Mouse (Mus musculus) hindbrain, embryonic 16.5 days (tissue): ENCODE measurements around the gene Slc25a23. TPM values are rescaled to one million over a fixed set of nuclear protein-coding genes. Genes with fewer than 3 reads are reported as not detected.

ENCODE experiments used
- ATAC-seq: fragments of 200-750 bp; cut with Nextera tagmentation; 2 replicates; pipeline ENCODE4 v1.8.0; 2017; ENCODE audit warnings: moderate TSS enrichment, moderate library complexity
- H3K27ac ChIP-seq: fragments of 300-500 bp; sonication (generic); 2 replicates; pipeline ENCODE4 v1.5.1; 2014; ENCODE audit warnings: low read depth, mild to moderate bottlenecking, control low read depth, low read length, moderate library complexity
- H3K27me3 ChIP-seq: fragments of 300-500 bp; sonication (generic); replicated peaks from 2 replicates; pipeline ENCODE4 v1.6.1; 2014; ENCODE audit warnings: low read length; ENCODE audit not compliant: control insufficient read depth, insufficient read depth
- H3K36me3 ChIP-seq: fragments of 300-500 bp; sonication (generic); 2 replicates; pipeline ENCODE4 v1.6.1; 2014; ENCODE audit warnings: mild to moderate bottlenecking, low read length, moderate library complexity, mixed read lengths; ENCODE audit not compliant: control insufficient read depth, insufficient read depth
- H3K4me1 ChIP-seq: fragments of 300-500 bp; sonication (generic); 2 replicates; pipeline ENCODE4 v1.6.1; 2014; ENCODE audit warnings: low read depth, low read length; ENCODE audit not compliant: control insufficient read depth, insufficient read depth
- H3K4me2 ChIP-seq: fragments of 300-500 bp; sonication (generic); 2 replicates; pipeline ENCODE4 v1.6.1; 2014; ENCODE audit warnings: mild to moderate bottlenecking, low read length, control low read depth, moderate library complexity
- H3K4me3 ChIP-seq: fragments of 300-500 bp; sonication (generic); 2 replicates; pipeline ENCODE4 v1.5.1; 2014; ENCODE audit warnings: mild to moderate bottlenecking, low read length, control low read depth, moderate library complexity
- H3K9ac ChIP-seq: fragments of 300-500 bp; sonication (generic); 2 replicates; pipeline ENCODE4 v1.6.1; 2014; ENCODE audit warnings: low read depth, mild to moderate bottlenecking, control low read depth, low read length, moderate library complexity
- H3K9me3 ChIP-seq: fragments of 300-500 bp; sonication (generic); 2 replicates; pipeline ENCODE4 v1.6.1; 2014; ENCODE audit warnings: mild to moderate bottlenecking, low read length, moderate library complexity; ENCODE audit not compliant: control insufficient read depth
- WGBS: fragments of 180-500 bp; shearing (Covaris S2); extraction: QIAGEN DNeasy Blood & Tissue Kit; methylation state at CpG from one replicate; pipeline ENCODE4 v1.1.7; 2014; 5-methylcytosine and 5-hydroxymethylcytosine counted together
- polyA plus RNA-seq: library from polyadenylated mRNA; unstranded; fragments of >200 nt; fragmentation: Nextera tagmentation; extraction: Ambion mirVana; gene quantifications from 2 replicates; pipeline ENCODE4 v1.2.1, GENCODE M21; 2015

Gene Slc25a23
- polyA plus RNA-seq, 1 experiment from 2014 or later = 44.7 TPM

GRCm38 (mm10) chr17:56996506-56996905 is 63.2 kb downstream of the Slc25a23 start:
- Histone ChIP-seq H3K4me3 (no peak overlapping the region), H3K9me3 (no peaks in the 10 kb centered on the region), H3K27me3 (no peaks in the 10 kb centered on the region), H3K4me1 (peaks cover 13% of the 10 kb centered on the region), H3K36me3 (peaks cover 45% of the 10 kb centered on the region), H3K4me2 (peak overlapping the region; percentile 81), H3K27ac (0 out of 2 replicates have a peak overlapping the region, but pooled peaks have one; percentile 90), H3K9ac (no peak overlapping the region)
- 76% methylated on average over 2 of the region's 2 CpGs for WGBS
- no peak for ATAC-seq

GRCm38 (mm10) chr17:56995046-56995445 is 64.6 kb downstream of the Slc25a23 start:
- Histone ChIP-seq H3K27me3 (no peaks in the 10 kb centered on the region), H3K36me3 (peaks cover 41% of the 10 kb centered on the region), H3K4me2 (no peak overlapping the region), H3K9me3 (no peaks in the 10 kb centered on the region), H3K9ac (no peak overlapping the region), H3K4me1 (peaks cover 20% of the 10 kb centered on the region), H3K27ac (no peak overlapping the region), H3K4me3 (no peak overlapping the region)
- 94% methylated on average over 8 of the region's 8 CpGs for WGBS
- no peak for ATAC-seq

Other genes with a start within 250 kb of the Slc25a23 start
- gene Rfx2, start 228.8 kb downstream of the Slc25a23 start, polyA plus RNA-seq = 4.9 and 6.5 TPM in 2 replicates
- not detected in 2 replicates for gene Acsbg2, start 185.4 kb downstream of the Slc25a23 start, polyA plus RNA-seq
- 0.29 and 0.50 TPM in 2 replicates for gene 1700061G19Rik, start 184.4 kb downstream of the Slc25a23 start, polyA plus RNA-seq
- 58.2 and 82.3 TPM in 2 replicates for gene Mllt1, start 124.4 kb downstream of the Slc25a23 start, polyA plus RNA-seq
- gene Acer1, start 77.7 kb downstream of the Slc25a23 start, polyA plus RNA-seq = not detected in 2 replicates
- 162 and 168 TPM in 2 replicates for gene Clpp, start 69.6 kb downstream of the Slc25a23 start, polyA plus RNA-seq
- gene Alkbh7, start 62.5 kb downstream of the Slc25a23 start, polyA plus RNA-seq = 57.8 and 64.4 TPM in 2 replicates
- gene Pspn, start 59.8 kb downstream of the Slc25a23 start, polyA plus RNA-seq = 0.64 TPM in 1 of 2 replicates, not detected in the other
- gene Gtf2f1, start 48.6 kb downstream of the Slc25a23 start, polyA plus RNA-seq = 60.2 and 68.0 TPM in 2 replicates
- 0.31 and 0.51 TPM in 2 replicates for gene Gm17949, start 48.4 kb downstream of the Slc25a23 start, polyA plus RNA-seq
- 14.4 and 20.1 TPM in 2 replicates for gene Khsrp, start 28.3 kb downstream of the Slc25a23 start, polyA plus RNA-seq
- not detected in 2 replicates for gene Slc25a41, start 18.2 kb downstream of the Slc25a23 start, polyA plus RNA-seq
- gene Crb3, start 758 bp downstream of the Slc25a23 start, polyA plus RNA-seq = 5.1 and 6.3 TPM in 2 replicates
- 3.8 and 4.7 TPM in 2 replicates for gene Dennd1c, start 18.7 kb upstream of the Slc25a23 start, polyA plus RNA-seq
- gene Tubb4a, start 27.9 kb upstream of the Slc25a23 start, polyA plus RNA-seq = 362 and 407 TPM in 2 replicates
- gene Tnfsf9, start 45.5 kb upstream of the Slc25a23 start, polyA plus RNA-seq = 8.7 and 9.3 TPM in 2 replicates
- gene Cd70, start 89.9 kb upstream of the Slc25a23 start, polyA plus RNA-seq = 1.9 and 2.1 TPM in 2 replicates
- gene Tnfsf14, start 134.3 kb upstream of the Slc25a23 start, polyA plus RNA-seq = not detected in 2 replicates
- 2.1 TPM in 2 replicates for gene C3, start 168.3 kb upstream of the Slc25a23 start, polyA plus RNA-seq
- 22.8 and 24.2 TPM in 2 replicates for gene Gpr108, start 188.6 kb upstream of the Slc25a23 start, polyA plus RNA-seq
- 10.1 and 11.6 TPM in 2 replicates for gene Trip10, start 189.6 kb upstream of the Slc25a23 start, polyA plus RNA-seq
- 1.4 and 1.7 TPM in 2 replicates for gene Vav1, start 219.2 kb upstream of the Slc25a23 start, polyA plus RNA-seq